Mouse (Mus musculus) cortical plate, adult 2 months (tissue): ENCODE data around the gene Col23a1. TPM values are rescaled to one million over a fixed set of nuclear protein-coding genes. Genes with fewer than 3 reads are reported as not detected.

Experiments
- H3K27ac ChIP-seq: fragments of 200-500 bp; 2 replicates; pipeline ENCODE4 v1.5.1; 2012; ENCODE audit warnings: low read length, control low read depth, inconsistent platforms; ENCODE audit not compliant: insufficient read depth
- H3K4me1 ChIP-seq: fragments of 200-500 bp; 2 replicates; pipeline ENCODE4 v1.6.1; 2011; ENCODE audit warnings: low read length; ENCODE audit not compliant: control insufficient read depth, insufficient read depth
- H3K4me3 ChIP-seq: fragments of 200-500 bp; 2 replicates; pipeline ENCODE4 v1.5.1; 2011; ENCODE audit warnings: mild to moderate bottlenecking, low read length, control low read depth; ENCODE audit not compliant: insufficient read depth
- CTCF ChIP-seq: fragments of 200-500 bp; IDR thresholded peaks from 2 replicates; pipeline ENCODE4 v1.5.1; 2011; ENCODE audit warnings: mild to moderate bottlenecking, control low read depth, low read length; ENCODE audit not compliant: insufficient read depth; ENCODE audit errors: extremely low read depth
- POLR2A ChIP-seq: fragments of 200-500 bp; IDR thresholded peaks from 2 replicates; pipeline ENCODE4 v1.6.1; 2011; ENCODE audit warnings: mild to moderate bottlenecking, low read length, control low read depth; ENCODE audit not compliant: insufficient read depth; ENCODE audit errors: extremely low read depth
- polyA plus RNA-seq: library from polyadenylated mRNA; depleted of rRNA; stranded (reverse); fragments of >200 nt; gene quantifications from 2 replicates; pipeline ENCODE4 v1.2.3, GENCODE M21; 2012

The Col23a1 gene
- polyA plus RNA-seq, 1 experiment = 7.3 TPM

DNA sequence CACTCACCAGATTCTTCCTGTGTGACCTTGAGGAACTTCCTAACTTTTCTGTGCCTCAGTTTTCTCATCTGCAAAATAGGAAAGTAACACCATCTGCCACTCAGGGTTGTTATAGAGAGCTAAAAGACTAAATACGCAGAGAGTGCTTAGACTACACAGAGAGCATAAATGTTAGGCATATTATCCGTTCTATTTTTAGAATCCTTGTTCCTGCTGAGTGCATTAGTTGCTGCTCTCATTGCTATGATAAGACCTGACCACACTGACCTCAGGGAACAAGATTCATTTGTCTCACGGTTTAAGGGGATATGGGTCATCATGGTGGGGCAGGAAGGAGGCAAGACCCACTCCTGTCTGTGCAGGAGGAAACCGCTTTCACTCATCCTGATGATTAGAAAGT lies 80.6 kb downstream of the Col23a1 start:
- TF ChIP-seq CTCF (no peak), POLR2A (no peak)
- H3K4me3 ChIP-seq = no peak overlapping the region
- H3K4me1 ChIP-seq = no peaks in the 10 kb centered on the region
- H3K27ac ChIP-seq = no peak overlapping the region

DNA sequence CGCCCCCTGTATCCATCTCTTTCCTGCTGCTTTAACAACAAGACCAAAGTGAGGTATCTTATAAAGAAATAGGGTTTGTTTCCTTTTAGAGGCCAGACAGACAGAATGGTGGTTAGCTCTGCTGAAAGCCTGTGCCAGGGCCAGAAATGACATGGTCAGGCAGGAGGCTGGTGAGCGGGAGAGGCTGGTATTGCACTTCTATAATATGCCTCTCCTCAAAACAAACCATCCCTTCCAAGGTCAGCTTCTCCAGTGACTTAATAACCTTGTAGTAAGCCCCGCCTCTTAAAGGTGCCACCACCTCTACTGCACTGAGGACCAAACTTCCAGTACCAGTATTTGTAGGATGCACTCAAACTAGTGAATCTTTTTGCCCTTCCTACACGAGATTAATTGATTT lies 81.6 kb downstream of the Col23a1 start:
- H3K4me1 ChIP-seq = no peaks in the 10 kb centered on the region
- TF ChIP-seq CTCF (no peak), POLR2A (no peak)
- no peak overlapping the region for H3K4me3 ChIP-seq
- no peak overlapping the region for H3K27ac ChIP-seq

DNA sequence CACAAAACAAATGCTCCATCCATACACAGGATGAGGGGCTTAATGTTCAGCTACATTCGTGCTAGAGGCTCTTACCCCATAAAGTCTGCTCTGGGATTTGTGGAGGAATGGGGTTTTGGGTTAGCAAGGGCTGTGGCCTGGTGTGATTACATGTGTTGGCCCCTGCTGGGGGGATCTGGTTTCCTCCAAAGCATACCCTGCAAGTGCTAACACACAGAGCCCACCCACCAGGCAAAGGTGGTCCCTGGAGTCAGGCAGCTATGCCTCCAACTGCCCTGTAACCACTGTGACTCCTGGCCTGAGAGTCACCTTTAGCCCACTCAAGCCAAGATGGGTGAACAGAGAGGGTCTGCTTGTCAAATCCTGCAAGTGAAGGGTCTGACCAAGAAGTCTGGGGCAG lies 82.2 kb downstream of the Col23a1 start:
- no peak for TF ChIP-seq CTCF
- TF ChIP-seq POLR2A = no peak
- H3K4me3 ChIP-seq = no peak overlapping the region
- no peak overlapping the region for H3K27ac ChIP-seq
- H3K4me1 ChIP-seq = no peaks in the 10 kb centered on the region

- TF ChIP-seq POLR2A (no peak), CTCF (0 out of 2 replicates have a peak, but pooled peaks have one; percentile 11)
- H3K27ac ChIP-seq = no peak overlapping the region
- no peak overlapping the region for H3K4me3 ChIP-seq
- 0 out of 2 replicates have a peak, but pooled peaks cover 2% of the 10 kb centered on the region for H3K4me1 ChIP-seq
These were observed 87.5 kb downstream of the Col23a1 start for GRCm38 (mm10) chr11:51377199-51377598.

GRCm38 (mm10) chr11:51388892-51389340 lies 99.2 kb downstream of the Col23a1 start:
- TF ChIP-seq POLR2A = no peak
- TF ChIP-seq CTCF = no peak
- H3K4me1 ChIP-seq = no peaks in the 10 kb centered on the region; the same call in 1 of the 2 replicates
- H3K27ac ChIP-seq = no peak overlapping the region
- H3K4me3 ChIP-seq = no peak overlapping the region

- H3K4me3 ChIP-seq = no peak overlapping the region
- H3K4me1 ChIP-seq = no peaks in the 10 kb centered on the region; the same call in 1 of the 2 replicates
- no peak overlapping the region for H3K27ac ChIP-seq
- TF ChIP-seq CTCF = no peak
- TF ChIP-seq POLR2A = no peak
These were observed 100.0 kb downstream of the Col23a1 start for GRCm38 (mm10) chr11:51389763-51390162.

DNA sequence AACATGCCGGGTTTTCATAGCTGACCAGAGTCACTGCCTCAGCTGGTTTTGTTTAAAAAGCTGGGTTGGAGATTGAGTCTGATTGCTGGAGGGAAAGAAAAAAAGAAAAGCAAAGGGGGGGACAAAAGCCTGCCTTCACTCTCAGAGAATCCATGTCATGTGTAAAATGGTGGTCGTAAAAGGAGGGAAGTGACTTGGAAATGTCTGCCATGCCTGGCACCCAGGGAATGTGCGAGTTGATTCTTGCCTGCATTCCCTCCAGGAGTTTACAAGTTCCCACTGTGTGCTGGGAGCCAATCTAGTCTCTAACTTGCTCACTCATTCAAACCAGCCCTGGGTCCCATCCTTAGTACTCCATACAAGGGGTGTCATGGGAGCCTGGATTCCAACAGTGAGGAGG lies 100.8 kb downstream of the Col23a1 start:
- no peak overlapping the region for H3K27ac ChIP-seq
- no peak overlapping the region for H3K4me3 ChIP-seq
- TF ChIP-seq CTCF (no peak), POLR2A (no peak)
- no peaks in the 10 kb centered on the region; the same call in 1 of the 2 replicates for H3K4me1 ChIP-seq

DNA sequence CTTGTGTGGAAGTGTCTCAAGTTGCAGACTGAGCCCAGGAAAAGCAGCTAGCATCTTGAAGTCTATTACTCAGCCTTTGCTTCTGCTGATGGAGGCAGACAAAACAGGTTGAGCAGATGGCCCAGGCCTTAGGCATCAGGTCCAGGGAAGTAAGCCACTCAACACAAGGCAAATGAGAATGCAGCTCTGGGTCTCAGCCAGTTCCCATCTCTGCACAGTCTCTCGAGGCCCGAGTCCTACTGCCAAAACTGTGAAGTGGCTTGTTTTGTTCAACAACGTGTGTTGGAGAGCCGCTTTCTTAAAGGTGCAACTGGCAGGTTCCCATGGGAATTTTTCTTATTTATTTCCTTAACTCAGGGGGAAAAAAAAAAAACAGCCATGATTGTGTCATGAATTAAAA lies 101.8 kb downstream of the Col23a1 start:
- no peaks in the 10 kb centered on the region; the same call in 1 of the 2 replicates for H3K4me1 ChIP-seq
- no peak overlapping the region for H3K27ac ChIP-seq
- no peak overlapping the region for H3K4me3 ChIP-seq
- no peak for TF ChIP-seq CTCF
- no peak for TF ChIP-seq POLR2A

DNA sequence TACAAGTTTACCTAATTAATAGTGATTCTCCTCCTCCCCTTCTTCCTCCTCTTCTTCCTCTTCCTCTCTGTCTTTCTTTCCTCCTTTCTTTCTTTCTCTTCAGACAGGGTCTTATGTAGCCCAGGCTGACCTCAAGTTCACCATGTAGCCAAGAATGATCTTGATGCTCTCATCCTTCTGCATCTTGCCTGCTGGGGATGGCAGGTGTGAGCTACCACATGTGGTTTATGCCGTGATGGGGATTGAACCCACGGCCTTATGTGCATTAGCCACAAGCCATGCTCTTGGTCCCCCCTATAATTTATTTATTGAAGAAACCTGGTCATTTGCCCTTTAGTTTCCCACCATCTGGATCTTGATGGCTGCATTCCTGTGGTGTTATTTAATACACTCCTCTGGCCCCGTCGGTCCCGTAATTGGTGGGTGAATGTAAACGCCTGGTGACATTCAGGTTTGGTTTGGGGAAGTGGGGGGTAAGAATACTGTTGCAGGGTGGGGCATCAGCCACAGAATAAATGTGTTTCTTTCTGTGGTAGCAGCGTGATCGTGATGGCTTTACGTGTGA lies 104.7 kb downstream of the Col23a1 start:
- Histone ChIP-seq H3K4me1 (no peaks in the 10 kb centered on the region; the same call in 1 of the 2 replicates), H3K4me3 (no peak overlapping the region), H3K27ac (no peak overlapping the region)
- TF ChIP-seq CTCF (no peak), POLR2A (no peak)

DNA sequence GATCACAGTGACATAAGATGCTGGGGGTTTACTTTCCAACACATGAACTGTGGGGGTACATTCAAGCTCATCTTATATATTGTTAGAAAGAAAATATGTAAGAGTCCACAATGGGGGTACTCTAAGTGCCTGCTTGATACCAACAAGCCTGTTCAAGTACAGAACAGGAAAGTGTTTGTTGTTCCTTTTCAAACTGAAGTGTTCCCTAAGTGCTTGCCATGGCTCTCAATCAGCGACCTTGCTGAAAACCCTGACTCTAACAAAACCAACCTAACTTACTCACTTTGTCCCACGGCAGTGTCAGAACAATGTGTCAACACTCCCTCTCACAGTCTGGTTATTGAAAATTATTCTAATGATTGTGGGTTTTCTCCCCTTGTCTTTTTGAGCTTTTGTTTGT lies 106.7 kb downstream of the Col23a1 start:
- no peak overlapping the region for H3K27ac ChIP-seq
- H3K4me3 ChIP-seq = no peak overlapping the region
- TF ChIP-seq CTCF = no peak
- no peak for TF ChIP-seq POLR2A
- no peaks in the 10 kb centered on the region; the same call in 1 of the 2 replicates for H3K4me1 ChIP-seq

DNA sequence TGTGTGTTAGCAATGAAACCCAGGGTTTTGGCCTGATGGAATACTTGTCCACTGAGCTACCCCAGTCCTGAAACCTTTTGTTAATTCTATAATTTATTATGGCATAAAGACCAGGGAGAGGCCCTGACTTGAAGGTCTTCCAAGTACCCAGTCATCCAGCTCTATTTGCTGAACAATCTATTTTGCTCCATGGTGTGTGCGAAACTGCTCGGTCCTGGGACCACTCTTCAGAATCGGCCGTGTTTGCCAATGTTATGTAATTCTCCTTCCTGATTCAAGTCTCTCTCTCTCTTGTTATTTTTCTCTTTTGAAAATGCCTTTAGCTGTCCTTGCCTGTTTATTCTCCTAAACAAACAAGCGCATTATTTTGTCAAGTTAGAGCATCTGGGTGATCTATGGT lies 108.4 kb downstream of the Col23a1 start:
- no peak for TF ChIP-seq CTCF

DNA sequence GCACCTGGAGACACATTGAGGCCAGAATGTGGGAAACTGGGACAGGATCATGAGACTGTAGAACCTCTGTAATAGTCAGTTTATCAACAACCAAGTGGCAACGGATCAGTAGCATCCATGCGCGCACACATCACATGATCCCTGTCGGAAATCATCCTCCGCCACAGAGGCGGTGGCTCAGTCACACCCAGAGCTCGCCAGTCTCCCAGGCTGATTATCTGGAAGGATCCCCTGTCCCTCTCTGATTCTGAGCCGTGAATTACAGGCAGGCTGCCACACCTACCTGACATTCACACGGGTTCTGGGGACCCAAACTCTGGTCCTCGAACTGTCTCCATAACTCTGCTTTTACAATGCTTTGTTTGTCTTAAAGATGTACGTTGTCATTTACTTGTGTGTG lies 110.6 kb downstream of the Col23a1 start:
- Histone ChIP-seq H3K4me1 (peaks cover 4% of the 10 kb centered on the region), H3K4me3 (no peak overlapping the region), H3K27ac (no peak overlapping the region)
- no peak for TF ChIP-seq CTCF
- TF ChIP-seq POLR2A = no peak

More for the DNA sequence above, 108.4 kb downstream of the Col23a1 start:
- H3K27ac ChIP-seq = no peak overlapping the region
- H3K4me3 ChIP-seq = no peak overlapping the region
- peaks cover 1% of the 10 kb centered on the region for H3K4me1 ChIP-seq
